Mouse (Mus musculus) MEL-GATA-1-ER (cell line): ENCODE data around the gene Slc25a31.

Source experiments
- DNase-seq: peaks from one replicate; pipeline ENCODE4 v3.0.0-alpha.2; 2012; ENCODE audit warnings: low read depth; ENCODE audit errors: extremely low read depth

Slc25a31 gene

GRCm38 (mm10) chr3:40719022-40719421 is 10.4 kb downstream of the Slc25a31 start:
- no peak for DNase-seq

GRCm38 (mm10) chr3:40738381-40738912 is 29.8 kb downstream of the Slc25a31 start:
- DNase-seq: peak; percentile 25

DNA sequence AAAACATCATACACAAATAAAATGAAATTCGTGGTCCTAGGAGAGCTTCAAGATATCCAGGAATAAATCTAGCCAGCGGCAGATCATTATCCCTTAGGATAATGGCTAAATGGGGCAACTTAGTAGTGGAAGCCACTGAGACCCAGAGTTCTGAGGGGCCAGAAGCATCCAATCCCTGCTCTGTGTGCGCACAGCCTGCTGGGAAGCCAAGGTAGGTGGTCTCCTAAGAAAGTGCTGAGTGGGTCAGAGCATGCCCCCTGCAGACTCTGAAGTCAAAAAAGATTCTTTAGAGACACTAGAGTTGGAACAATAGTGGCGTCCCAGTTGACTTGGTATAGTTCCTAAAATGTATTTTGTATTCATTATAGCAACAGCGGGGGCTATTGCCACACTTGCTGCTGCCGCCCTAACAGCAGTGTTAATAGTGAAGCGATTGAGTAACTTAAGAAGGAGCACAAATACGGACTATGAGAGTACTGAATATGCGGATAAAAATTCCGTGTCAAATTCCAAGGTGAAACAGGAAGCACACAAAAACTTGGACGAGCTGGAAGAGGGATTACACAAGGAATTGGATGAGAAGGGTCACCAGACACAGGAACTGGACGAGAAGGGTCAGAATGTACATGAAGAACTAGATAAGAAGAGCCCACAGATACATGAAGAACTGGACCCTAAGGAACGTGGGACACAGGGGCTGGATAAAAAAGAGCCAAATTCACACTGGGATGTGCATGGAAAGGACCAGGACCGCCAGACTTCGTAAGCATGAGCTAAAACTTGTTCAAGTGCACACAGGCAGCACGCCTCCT is 35.6 kb downstream of the Slc25a31 start, which contains the start of gene Hspa4l:
Gene Hspa4l (plus strand): TSS at position 472 of the 812 bp plus-strand sequence.
- DNase-seq: peak; percentile 37

DNA sequence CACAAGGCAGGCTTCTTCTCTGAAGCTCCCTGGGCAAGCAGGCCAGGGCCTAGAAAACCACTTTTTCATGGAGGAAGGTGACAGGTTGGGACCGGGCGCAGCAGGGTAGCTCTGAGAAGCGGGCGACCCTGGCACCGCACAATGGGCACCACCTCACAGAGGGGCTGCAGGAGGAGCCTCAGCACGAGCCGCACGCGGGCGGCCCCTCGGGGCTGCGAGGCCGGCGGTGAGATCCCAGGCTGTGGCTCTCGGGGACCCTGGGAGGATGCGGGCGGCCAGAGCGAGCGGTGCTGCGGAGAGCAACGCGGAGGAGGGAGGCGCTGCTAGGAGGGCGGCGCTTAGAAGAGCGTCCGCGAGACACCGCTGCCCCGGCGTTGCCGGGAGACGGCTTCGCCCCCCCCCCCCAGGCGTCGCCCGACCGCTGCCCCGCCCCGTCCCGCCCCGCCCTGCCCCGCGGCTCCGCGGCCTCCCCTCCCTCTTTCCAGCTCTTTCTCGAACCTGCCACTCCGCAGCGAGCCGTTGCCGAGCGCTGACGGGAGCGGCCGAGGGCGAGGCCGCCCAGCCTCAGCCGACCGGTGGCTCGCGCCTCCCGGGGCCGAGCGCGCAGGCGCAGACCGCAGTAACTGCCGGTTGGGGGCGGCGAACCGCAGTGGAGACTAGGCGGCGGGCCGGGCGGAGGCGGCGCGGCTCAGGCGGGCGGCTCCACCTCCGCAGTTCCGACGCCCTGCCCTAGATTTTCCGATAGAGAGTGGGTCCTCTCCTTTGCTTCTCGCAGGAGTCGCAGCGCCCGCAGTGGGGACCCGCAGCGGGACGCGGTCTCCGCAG is 36.4 kb downstream of the Slc25a31 start:
- peak; percentile 58 for DNase-seq

GRCm38 (mm10) chr3:40745661-40746547 is 37.2 kb downstream of the Slc25a31 start:
- peak; percentile 36 for DNase-seq

DNA sequence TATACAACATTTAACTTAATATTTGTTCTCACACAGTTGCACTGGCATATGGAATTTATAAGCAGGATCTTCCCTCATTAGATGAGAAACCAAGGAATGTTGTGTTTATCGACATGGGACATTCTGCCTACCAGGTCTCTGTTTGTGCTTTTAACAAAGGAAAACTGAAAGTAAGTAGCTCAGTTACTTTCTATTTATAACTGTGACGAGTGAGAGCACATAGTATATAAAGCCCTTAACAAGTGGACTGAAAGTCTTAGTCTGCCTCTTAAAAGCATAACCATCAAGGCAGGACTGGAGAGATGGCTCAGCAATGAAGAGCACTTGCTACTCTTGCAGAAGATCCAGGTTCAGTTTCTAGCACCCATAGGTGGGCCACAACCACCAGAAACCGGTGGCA is 52.1 kb downstream of the Slc25a31 start:
- no peak for DNase-seq

- no peak for DNase-seq
These were observed 52.7 kb downstream of the Slc25a31 start for GRCm38 (mm10) chr3:40761312-40761711.
